Mouse (Mus musculus) forebrain, embryonic 11.5 days (tissue): ENCODE data around the gene Hhex. TPM values are rescaled to one million over a fixed set of nuclear protein-coding genes. Genes with fewer than 3 reads are reported as not detected.

ENCODE experiments used
- ATAC-seq: fragments of 200-750 bp; cut with Nextera tagmentation; replicated peaks from 2 replicates; pipeline ENCODE4 v1.8.0; 2017; ENCODE audit warnings: moderate TSS enrichment; ENCODE audit not compliant: low FRiP score
- DNase-seq: peaks from one replicate; pipeline ENCODE4 v3.0.0-alpha.2; 2017; ENCODE audit warnings: low spot score
- H3K27ac ChIP-seq: fragments of 300-500 bp; sonication (generic); 2 replicates; pipeline ENCODE4 v1.5.1; 2014; ENCODE audit warnings: low read depth, low read length
- H3K27me3 ChIP-seq: fragments of 300-500 bp; sonication (generic); 2 replicates; pipeline ENCODE4 v1.6.1; 2014; ENCODE audit warnings: mild to moderate bottlenecking, low read length, mixed read lengths; ENCODE audit not compliant: control insufficient read depth, insufficient read depth
- H3K36me3 ChIP-seq: fragments of 300-500 bp; sonication (generic); 2 replicates; pipeline ENCODE4 v1.6.1; 2014; ENCODE audit warnings: mild to moderate bottlenecking, low read length, moderate library complexity, mixed read lengths; ENCODE audit not compliant: control insufficient read depth, insufficient read depth
- H3K4me1 ChIP-seq: fragments of 300-500 bp; sonication (generic); replicated peaks from 2 replicates; pipeline ENCODE4 v1.6.1; 2014; ENCODE audit warnings: low read length, mixed read lengths; ENCODE audit not compliant: control insufficient read depth, insufficient read depth
- H3K4me2 ChIP-seq: fragments of 300-500 bp; sonication (generic); 2 replicates; pipeline ENCODE4 v1.6.1; 2014; ENCODE audit warnings: low read depth, mild to moderate bottlenecking, low read length, moderate library complexity, mixed read lengths; ENCODE audit not compliant: severe bottlenecking
- H3K4me3 ChIP-seq: fragments of 300-500 bp; sonication (generic); 2 replicates; pipeline ENCODE4 v1.5.1; 2014; ENCODE audit warnings: low read depth, low read length
- H3K9ac ChIP-seq: fragments of 300-500 bp; sonication (generic); 2 replicates; pipeline ENCODE4 v1.6.1; 2014; ENCODE audit warnings: low read length
- H3K9me3 ChIP-seq: fragments of 300-500 bp; sonication (generic); 2 replicates; pipeline ENCODE4 v1.6.1; 2016; ENCODE audit warnings: low read length, mixed read lengths; ENCODE audit not compliant: control insufficient read depth
- WGBS: fragments of 180-500 bp; shearing (Covaris S2); extraction: QIAGEN DNeasy Blood & Tissue Kit; methylation state at CpG from one replicate; pipeline ENCODE4 v1.1.7; 2014; 5-methylcytosine and 5-hydroxymethylcytosine counted together
- polyA plus RNA-seq: library from polyadenylated mRNA; unstranded; fragments of >200 nt; fragmentation: Nextera tagmentation; extraction: Ambion mirVana; gene quantifications from 2 replicates; pipeline ENCODE4 v1.2.1, GENCODE M21; 2014

Gene Hhex
- polyA plus RNA-seq, 1 experiment from 2014 or later = 4.5 TPM

GRCm38 (mm10) chr19:37466978-37467377 lies 32.4 kb downstream of the Hhex start:
- no peak for ATAC-seq

GRCm38 (mm10) chr19:37468841-37469566 lies 34.4 kb downstream of the Hhex start:
- no peaks in the 10 kb centered on the region for H3K27me3 ChIP-seq
- no peak overlapping the region for H3K9ac ChIP-seq
- ATAC-seq (no peak), DNase-seq (no peak)
- no peak overlapping the region for H3K4me3 ChIP-seq
- no peak overlapping the region for H3K27ac ChIP-seq
- WGBS = 75% methylated on average over 6 of the region's 6 CpGs
- no peak overlapping the region for H3K4me2 ChIP-seq
- H3K4me1 ChIP-seq = no peaks in the 10 kb centered on the region
- H3K36me3 ChIP-seq = no peaks in the 10 kb centered on the region
- H3K9me3 ChIP-seq = no peaks in the 10 kb centered on the region

More at GRCm38 (mm10) chr19:37466978-37467377, 32.4 kb downstream of the Hhex start:
- Histone ChIP-seq H3K4me3 (no peak overlapping the region), H3K27me3 (no peaks in the 10 kb centered on the region), H3K27ac (no peak overlapping the region), H3K36me3 (no peaks in the 10 kb centered on the region), H3K4me1 (no peaks in the 10 kb centered on the region), H3K4me2 (no peak overlapping the region), H3K9me3 (no peaks in the 10 kb centered on the region), H3K9ac (no peak overlapping the region)
- WGBS = 92% methylated on average over 5 of the region's 5 CpGs
- DNase-seq = no peak

GRCm38 (mm10) chr19:37471680-37472079 lies 37.1 kb downstream of the Hhex start:
- ATAC-seq = no peak
- H3K9ac ChIP-seq = no peak overlapping the region
- H3K4me3 ChIP-seq = no peak overlapping the region
- no peak overlapping the region for H3K4me2 ChIP-seq
- H3K36me3 ChIP-seq = no peaks in the 10 kb centered on the region
- H3K4me1 ChIP-seq = no peaks in the 10 kb centered on the region
- no peaks in the 10 kb centered on the region for H3K9me3 ChIP-seq
- no peak for DNase-seq
- no peaks in the 10 kb centered on the region for H3K27me3 ChIP-seq
- WGBS = 84% methylated on average over 4 of the region's 4 CpGs
- no peak overlapping the region for H3K27ac ChIP-seq

GRCm38 (mm10) chr19:37472589-37472988 lies 38.0 kb downstream of the Hhex start:
- Histone ChIP-seq H3K27me3 (no peaks in the 10 kb centered on the region), H3K9me3 (no peaks in the 10 kb centered on the region), H3K27ac (no peak overlapping the region), H3K4me2 (no peak overlapping the region), H3K4me3 (no peak overlapping the region), H3K4me1 (no peaks in the 10 kb centered on the region), H3K9ac (no peak overlapping the region), H3K36me3 (no peaks in the 10 kb centered on the region)
- ATAC-seq (no peak), DNase-seq (no peak)
- 84% methylated on average over 3 of the region's 3 CpGs for WGBS

- no peak for ATAC-seq
- Histone ChIP-seq H3K4me2 (no peak overlapping the region), H3K9me3 (no peaks in the 10 kb centered on the region), H3K4me3 (no peak overlapping the region), H3K27me3 (no peaks in the 10 kb centered on the region), H3K9ac (no peak overlapping the region), H3K27ac (no peak overlapping the region), H3K4me1 (no peaks in the 10 kb centered on the region), H3K36me3 (no peaks in the 10 kb centered on the region)
- 80% methylated on average over 8 of the region's 8 CpGs for WGBS
- no peak for DNase-seq
Measured at GRCm38 (mm10) chr19:37481704-37482103, 47.1 kb downstream of the Hhex start.

- 90% methylated on average over 14 of the region's 14 CpGs for WGBS
- Histone ChIP-seq H3K4me3 (no peak overlapping the region), H3K36me3 (no peaks in the 10 kb centered on the region), H3K27ac (no peak overlapping the region), H3K9me3 (no peaks in the 10 kb centered on the region), H3K9ac (no peak overlapping the region), H3K27me3 (no peaks in the 10 kb centered on the region), H3K4me1 (no peaks in the 10 kb centered on the region), H3K4me2 (no peak overlapping the region)
- DNase-seq (no peak), ATAC-seq (no peak)
Measured at GRCm38 (mm10) chr19:37482556-37483187, 48.1 kb downstream of the Hhex start.

GRCm38 (mm10) chr19:37484787-37485186 lies 50.2 kb downstream of the Hhex start:
- no peaks in the 10 kb centered on the region for H3K9me3 ChIP-seq
- no peaks in the 10 kb centered on the region for H3K4me1 ChIP-seq
- no peak overlapping the region for H3K4me3 ChIP-seq
- H3K27ac ChIP-seq = no peak overlapping the region
- ATAC-seq (no peak), DNase-seq (no peak)
- H3K27me3 ChIP-seq = no peaks in the 10 kb centered on the region
- H3K9ac ChIP-seq = no peak overlapping the region
- WGBS = 90% methylated on average over 6 of the region's 6 CpGs
- H3K4me2 ChIP-seq = no peak overlapping the region
- no peaks in the 10 kb centered on the region for H3K36me3 ChIP-seq

GRCm38 (mm10) chr19:37486801-37487200 lies 52.2 kb downstream of the Hhex start:
- Histone ChIP-seq H3K27ac (no peak overlapping the region), H3K4me2 (no peak overlapping the region), H3K36me3 (no peaks in the 10 kb centered on the region), H3K4me3 (no peak overlapping the region), H3K9me3 (no peaks in the 10 kb centered on the region), H3K4me1 (no peaks in the 10 kb centered on the region), H3K27me3 (no peaks in the 10 kb centered on the region), H3K9ac (no peak overlapping the region)
- 91% methylated on average over 6 of the region's 6 CpGs for WGBS
- DNase-seq (no peak), ATAC-seq (no peak)
